ENCODE assay signal across 8 mouse cellular contexts in genomic region chr11:118445843-118446242, GRCm38 (mm10). TPM values are rescaled to one million over a fixed set of nuclear protein-coding genes. Genes with fewer than 3 reads are reported as not detected.
DNase-seq lines count a peak whose midpoint lies in the region; ATAC-seq and TF ChIP-seq lines count a peak whose summit lies in the region.

No protein-coding gene starts in this region.

- H3K36me3 ChIP-seq in CH12.LX (replicated peaks in 1 of 2; ENCODE audit: control insufficient read depth in 1 of 2, insufficient read depth in 1 of 2, low read length in 1 of 2) = no peaks in the 10 kb centered on the region
- H3K36me3 ChIP-seq in neural tube, embryonic 14.5 days (ENCODE audit: control insufficient read depth, insufficient read depth, low read length) = no peaks in the 10 kb centered on the region

- no peak for TF ChIP-seq POLR2A in CH12.LX (IDR thresholded peaks at IDR 0.05; ENCODE audit: low read depth, low read length)
- no peak for TF ChIP-seq POLR2A in lung, adult 2 months (IDR thresholded peaks at IDR 0.05; ENCODE audit: borderline replicate concordance, extremely low read depth, low read depth, low read length)

- no peak overlapping the region for H3K4me2 ChIP-seq in CH12.LX (ENCODE audit: insufficient read depth, low read depth, poor library complexity, severe bottlenecking)
- H3K4me2 ChIP-seq in neural tube, embryonic 14.5 days (ENCODE audit: low read depth, low read length) = no peak overlapping the region

- peaks cover 5% of the 10 kb centered on the region for H3K9me3 ChIP-seq in CH12.LX (replicated peaks; ENCODE audit: low read length)
- no peaks in the 10 kb centered on the region for H3K9me3 ChIP-seq in neural tube, embryonic 14.5 days (ENCODE audit: control insufficient read depth, low read length)

- no peak overlapping the region for H3K27ac ChIP-seq in CH12.LX (ENCODE audit: insufficient read depth, low read depth)
- no peak overlapping the region for H3K27ac ChIP-seq in neural tube, embryonic 14.5 days (ENCODE audit: low read depth, low read length)

- peaks cover 0 to 5% of the 10 kb centered on the region in 2 experiments; a peak in 2 of 4 replicates for H3K4me1 ChIP-seq in CH12.LX (ENCODE audit: control insufficient read depth in 1 of 2, insufficient read depth in 2 of 2)
- no peaks in the 10 kb centered on the region for H3K4me1 ChIP-seq in lung, adult 2 months (ENCODE audit: control insufficient read depth, insufficient read depth, low read length)
- H3K4me1 ChIP-seq in neural tube, embryonic 14.5 days (ENCODE audit: control insufficient read depth, insufficient read depth, low read length) = no peaks in the 10 kb centered on the region

- in situ Hi-C loops in CH12.LX (cut with MboI; ENCODE audit: low pct_ligation_motif_present, low pct_unique_long_range_greater_than_20kb, low sequenced_read_pairs) = loop anchor here (5.0 to 25.0 kb wide), 3 partner anchors 36 to 291 kb away; no protein-coding TSS in a partner anchor

- dilution Hi-C loops in CH12.LX (cut with MboI; ENCODE audit: extremely low pct_ligation_motif_present, extremely low pct_unique_long_range_greater_than_20kb, low sequenced_read_pairs) = no loop called here

- peak; percentile 87 for ATAC-seq in common myeloid progenitor, adult 5-6 weeks (replicated peaks; ENCODE audit: low read depth, poor library complexity, severe bottlenecking)
- ATAC-seq in granulocyte monocyte progenitor cell, adult 5-6 weeks (replicated peaks; ENCODE audit: poor library complexity, severe bottlenecking) = peak; percentile 75
- ATAC-seq in neural tube, embryonic 14.5 days (ENCODE audit: low read depth) = peak; percentile 52

- H3K4me3 ChIP-seq in CH12.LX (replicated peaks in 1 of 3; ENCODE audit: low read depth in 2 of 3, low read length in 2 of 3, poor library complexity in 1 of 3) = no peak overlapping the region
- H3K4me3 ChIP-seq in lung, adult 2 months (replicated peaks; ENCODE audit: extremely low read depth, low read depth, low read length) = no peak overlapping the region
- H3K4me3 ChIP-seq in neural tube, embryonic 14.5 days (ENCODE audit: low read depth, low read length) = no peak overlapping the region

- DNase-seq in CH12.LX (ENCODE audit: extremely low read depth) = peak; percentile 79
- peak; percentile 61 for DNase-seq in WW6 (ENCODE audit: low read depth, low spot score)
- DNase-seq in kidney, postnatal 14 days = peak; percentile 66
- peak; percentile 71 for DNase-seq in lung, adult 2 months
- peak; percentile 63 to 70 for DNase-seq in thymus, postnatal 36 days

- no peak for TF ChIP-seq EP300 in CH12.LX (IDR thresholded peaks at IDR 0.05; ENCODE audit: low read length)

- WGBS in lung, adult 2 months = 8% methylated on average over 3 of the region's 3 CpGs
- WGBS in neural tube, embryonic 14.5 days = 16% methylated on average over 3 of the region's 3 CpGs

- no peaks in the 10 kb centered on the region for H3K79me2 ChIP-seq in CH12.LX (replicated peaks; ENCODE audit: control insufficient read depth, extremely low read depth, insufficient read depth, poor library complexity, severe bottlenecking)

- H3K27me3 ChIP-seq in CH12.LX (replicated peaks) = peaks cover 83% of the 10 kb centered on the region
- H3K27me3 ChIP-seq in neural tube, embryonic 14.5 days (ENCODE audit: control insufficient read depth, insufficient read depth, low read length) = no peaks in the 10 kb centered on the region

- peak; percentile 98 for TF ChIP-seq RAD21 in CH12.LX (IDR thresholded peaks at IDR 0.05; ENCODE audit: low read depth, low read length)

- H3K9ac ChIP-seq in CH12.LX (ENCODE audit: insufficient read depth, low read depth) = no peak overlapping the region
- H3K9ac ChIP-seq in neural tube, embryonic 14.5 days (replicated peaks; ENCODE audit: low read depth, low read length) = no peak overlapping the region

- peak; percentile 99 for TF ChIP-seq CTCF in CH12.LX (conservative IDR thresholded peaks at IDR 0.05 in 1 of 2, IDR thresholded peaks at IDR 0.05 in 1 of 2; ENCODE audit: low read depth in 2 of 2, low read length in 2 of 2)
- peak; percentile 99 for TF ChIP-seq CTCF in lung, adult 2 months (IDR thresholded peaks at IDR 0.05; ENCODE audit: insufficient read depth, low read length)

TF ChIP-seq in CH12.LX, 34 proteins besides CTCF, POLR2A, EP300 and RAD21 (continues in another document):
- TF ChIP-seq TBP (conservative IDR thresholded peaks at IDR 0.05; ENCODE audit: low read depth, low read length) (no peak), MXI1 (IDR thresholded peaks at IDR 0.05; ENCODE audit: low read depth, low read length) (no peak), KAT2A (IDR thresholded peaks at IDR 0.05; ENCODE audit: insufficient replicate concordance, low read length) (no peak), MAZ (IDR thresholded peaks at IDR 0.05; ENCODE audit: low read depth, low read length) (no peak), CHD2 (IDR thresholded peaks at IDR 0.05; ENCODE audit: low read length) (no peak), CHD1 (IDR thresholded peaks at IDR 0.05; ENCODE audit: low read depth, low read length) (no peak), ZMIZ1 (IDR thresholded peaks at IDR 0.05; ENCODE audit: low read depth, low read length) (no peak), ZNF384 (IDR thresholded peaks at IDR 0.05; ENCODE audit: low read depth, low read length) (no peak), USF1 (IDR thresholded peaks at IDR 0.05; ENCODE audit: low read depth, low read length) (no peak), USF2 (conservative IDR thresholded peaks at IDR 0.05; ENCODE audit: low read depth, low read length) (no peak), GABPA (IDR thresholded peaks at IDR 0.05; ENCODE audit: insufficient replicate concordance, low read depth, low read length) (no peak), TCF12 (IDR thresholded peaks at IDR 0.05; ENCODE audit: low read depth, low read length) (peak; percentile 25; the same call in 1 of the 2 replicates), NRF1 (IDR thresholded peaks at IDR 0.05; ENCODE audit: low read depth, low read length) (no peak), SMC3 (IDR thresholded peaks at IDR 0.05; ENCODE audit: low read depth, low read length) (peak; percentile 94), RCOR1 (conservative IDR thresholded peaks at IDR 0.05; ENCODE audit: low read depth, low read length) (no peak), SIN3A (IDR thresholded peaks at IDR 0.05; ENCODE audit: low read length) (no peak), ZC3H11A (IDR thresholded peaks at IDR 0.05; ENCODE audit: low read depth, low read length) (peak; percentile 52), HCFC1 (IDR thresholded peaks at IDR 0.05; ENCODE audit: low read depth, low read length) (no peak), MYC (IDR thresholded peaks at IDR 0.05; ENCODE audit: low read depth, low read length) (no peak), MAFK (IDR thresholded peaks at IDR 0.05; ENCODE audit: insufficient replicate concordance, low read length) (no peak), PAX5 (IDR thresholded peaks at IDR 0.05; ENCODE audit: low read length) (no peak), NELFE (IDR thresholded peaks at IDR 0.05; ENCODE audit: low read depth, low read length) (peak; percentile 63; the same call in 1 of the 2 replicates), JUN (IDR thresholded peaks at IDR 0.05; ENCODE audit: insufficient read depth, low read depth, low read length) (no peak), MAX (IDR thresholded peaks at IDR 0.05; ENCODE audit: low read length) (peak; percentile 82), IRF4 (IDR thresholded peaks at IDR 0.05; ENCODE audit: low read depth, low read length) (peak; percentile 45; the same call in 1 of the 2 replicates)

RNA-seq across cellular contexts. Expression of gene C1qtnf1, which starts 17.8 kb away (rescaled TPM):
- 0.13 and 0.76 TPM in 2 replicates for total RNA-seq in CH12.LX (2012; rRNA removed)
- 0.15 and 0.19 TPM in 2 replicates for total RNA-seq in CH12.LX (2014; rRNA removed)
- 0.12 TPM in 1 of 2 replicates, not detected in the other for polyA plus RNA-seq in CH12.LX (2012; ENCODE audit: insufficient read length, low read depth)
- not detected in 2 replicates for total RNA-seq in common myeloid progenitor, adult 5-6 weeks (2017)
- not detected in 2 replicates for total RNA-seq in granulocyte monocyte progenitor cell, adult 5-6 weeks (2014; fragmentation: Nextera tagmentation)
- total RNA-seq in granulocyte monocyte progenitor cell, adult 5-6 weeks (2017) = not detected in 2 replicates
- 17.9 and 21.8 TPM in 2 replicates for polyA plus RNA-seq in lung, adult 2 months (2012; rRNA removed)
- polyA plus RNA-seq in neural tube, embryonic 14.5 days (2014; fragmentation: Nextera tagmentation; extraction: Ambion mirVana) = 3.3 and 6.2 TPM in 2 replicates

RNA-seq across cellular contexts. Expression of gene Cant1, which starts 27.0 kb away (rescaled TPM):
- 36.7 and 40.2 TPM in 2 replicates for total RNA-seq in CH12.LX (2012; rRNA removed)
- total RNA-seq in CH12.LX (2014; rRNA removed) = 25.1 and 28.8 TPM in 2 replicates
- 31.2 and 31.8 TPM in 2 replicates for polyA plus RNA-seq in CH12.LX (2012; ENCODE audit: insufficient read length, low read depth)
- 12.1 and 21.0 TPM in 2 replicates for total RNA-seq in common myeloid progenitor, adult 5-6 weeks (2017)
- total RNA-seq in granulocyte monocyte progenitor cell, adult 5-6 weeks (2014; fragmentation: Nextera tagmentation) = 29.7 and 34.6 TPM in 2 replicates
- total RNA-seq in granulocyte monocyte progenitor cell, adult 5-6 weeks (2017) = 18.6 and 21.0 TPM in 2 replicates
- 55.9 and 61.9 TPM in 2 replicates for polyA plus RNA-seq in lung, adult 2 months (2012; rRNA removed)
- 21.2 and 27.0 TPM in 2 replicates for polyA plus RNA-seq in neural tube, embryonic 14.5 days (2014; fragmentation: Nextera tagmentation; extraction: Ambion mirVana)

RNA-seq across cellular contexts. Expression of gene Engase, which starts 30.8 kb away (rescaled TPM):
- total RNA-seq in CH12.LX (2012; rRNA removed) (12.1 and 13.6 TPM in 2 replicates), CH12.LX (2014; rRNA removed) (6.0 and 7.0 TPM in 2 replicates)
- polyA plus RNA-seq in CH12.LX (2012; ENCODE audit: insufficient read length, low read depth) = 6.2 and 9.7 TPM in 2 replicates
- total RNA-seq in common myeloid progenitor, adult 5-6 weeks (2017) = 2.8 and 4.6 TPM in 2 replicates
- total RNA-seq in granulocyte monocyte progenitor cell, adult 5-6 weeks (2014; fragmentation: Nextera tagmentation) = 2.2 and 4.8 TPM in 2 replicates
- 2.4 and 5.7 TPM in 2 replicates for total RNA-seq in granulocyte monocyte progenitor cell, adult 5-6 weeks (2017)
- 12.9 and 17.0 TPM in 2 replicates for polyA plus RNA-seq in lung, adult 2 months (2012; rRNA removed)
- polyA plus RNA-seq in neural tube, embryonic 14.5 days (2014; fragmentation: Nextera tagmentation; extraction: Ambion mirVana) = 5.9 and 6.0 TPM in 2 replicates

RNA-seq across cellular contexts. Expression of gene Lgals3bp, which starts 44.0 kb away (rescaled TPM):
- total RNA-seq in CH12.LX (2012; rRNA removed) (67.3 and 93.0 TPM in 2 replicates), CH12.LX (2014; rRNA removed) (134 and 146 TPM in 2 replicates)
- 310 and 338 TPM in 2 replicates for polyA plus RNA-seq in CH12.LX (2012; ENCODE audit: insufficient read length, low read depth)
- total RNA-seq in common myeloid progenitor, adult 5-6 weeks (2017) = 107 and 108 TPM in 2 replicates
- 85.3 and 107 TPM in 2 replicates for total RNA-seq in granulocyte monocyte progenitor cell, adult 5-6 weeks (2014; fragmentation: Nextera tagmentation)
- total RNA-seq in granulocyte monocyte progenitor cell, adult 5-6 weeks (2017) = 36.0 and 44.8 TPM in 2 replicates
- 259 and 311 TPM in 2 replicates for polyA plus RNA-seq in lung, adult 2 months (2012; rRNA removed)
- polyA plus RNA-seq in neural tube, embryonic 14.5 days (2014; fragmentation: Nextera tagmentation; extraction: Ambion mirVana) = 1.9 and 4.0 TPM in 2 replicates
